Mouse (Mus musculus): ENCODE data around the gene Stat5a. TPM values are rescaled to one million over a fixed set of nuclear protein-coding genes. Genes with fewer than 3 reads are reported as not detected.

The Stat5a gene
- polyA plus RNA-seq (2015; fragmentation: Nextera tagmentation; extraction: Ambion mirVana), result 1.3 and 1.7 TPM in 2 replicates

GRCm38 (mm10) chr11:100858935-100859578 lies at the start of gene Stat5a:
TSS of gene Stat5a (plus strand) at chr11:100859351.
- H3K9ac ChIP-seq (replicated peaks), result peak within 1 kb of the TSS; percentile 53
- H3K27ac ChIP-seq, result no peak within 1 kb of the TSS
- H3K27me3 ChIP-seq, result peaks cover 76% of the 10 kb centered on the region
- H3K9me3 ChIP-seq, result no peaks in the 10 kb centered on the region
- no peaks in the 10 kb centered on the region for H3K36me3 ChIP-seq
- no peak for ATAC-seq
- 68% methylated on average over 9 of the region's 9 CpGs for WGBS
- peak within 1 kb of the TSS; percentile 44 for H3K4me3 ChIP-seq (replicated peaks)
- H3K4me2 ChIP-seq (replicated peaks), result peak within 1 kb of the TSS; percentile 62
- H3K4me1 ChIP-seq (replicated peaks), result peaks cover 11% of the 10 kb centered on the region; the same call in 1 of the 2 replicates

GRCm38 (mm10) chr11:100810516-100810915 lies 48.6 kb upstream of the Stat5a start:
- Histone ChIP-seq H3K9ac (replicated peaks) (no peak overlapping the region), H3K27ac (no peak overlapping the region), H3K9me3 (no peaks in the 10 kb centered on the region; the same call in 1 of the 2 replicates), H3K36me3 (no peaks in the 10 kb centered on the region), H3K4me2 (replicated peaks) (no peak overlapping the region), H3K4me3 (replicated peaks) (no peak overlapping the region), H3K27me3 (no peaks in the 10 kb centered on the region), H3K4me1 (replicated peaks) (no peaks in the 10 kb centered on the region)
- WGBS, result 93% methylated on average over 9 of the region's 9 CpGs
- no peak for ATAC-seq

GRCm38 (mm10) chr11:100811132-100811531 lies 48.0 kb upstream of the Stat5a start:
- no peaks in the 10 kb centered on the region for H3K27me3 ChIP-seq
- H3K4me3 ChIP-seq (replicated peaks), result no peak overlapping the region
- no peaks in the 10 kb centered on the region for H3K4me1 ChIP-seq (replicated peaks)
- H3K9me3 ChIP-seq, result no peaks in the 10 kb centered on the region; the same call in 1 of the 2 replicates
- ATAC-seq, result no peak
- no peaks in the 10 kb centered on the region for H3K36me3 ChIP-seq
- H3K4me2 ChIP-seq (replicated peaks), result no peak overlapping the region
- H3K27ac ChIP-seq, result no peak overlapping the region
- H3K9ac ChIP-seq (replicated peaks), result no peak overlapping the region
- 97% methylated on average over 2 of the region's 2 CpGs for WGBS

- no peaks in the 10 kb centered on the region; the same call in 1 of the 2 replicates for H3K4me1 ChIP-seq (replicated peaks)
- no peaks in the 10 kb centered on the region; the same call in 1 of the 2 replicates for H3K9me3 ChIP-seq
- no peaks in the 10 kb centered on the region for H3K27me3 ChIP-seq
- no peak overlapping the region for H3K9ac ChIP-seq (replicated peaks)
- H3K36me3 ChIP-seq, result no peaks in the 10 kb centered on the region
- H3K4me2 ChIP-seq (replicated peaks), result no peak overlapping the region
- no peak overlapping the region for H3K27ac ChIP-seq
- 79% methylated on average over 13 of the region's 13 CpGs for WGBS
- ATAC-seq, result no peak
- H3K4me3 ChIP-seq (replicated peaks), result no peak overlapping the region
These were observed 44.7 kb upstream of the Stat5a start for GRCm38 (mm10) chr11:100814498-100814897.

- Histone ChIP-seq H3K4me2 (replicated peaks) (no peak overlapping the region), H3K27me3 (no peaks in the 10 kb centered on the region)
- ATAC-seq, result no peak
These were observed 42.8 kb upstream of the Stat5a start for GRCm38 (mm10) chr11:100816342-100816741.

GRCm38 (mm10) chr11:100816801-100817200 lies 42.4 kb upstream of the Stat5a start:
- WGBS, result 78% methylated on average over 4 of the region's 4 CpGs
- Histone ChIP-seq H3K27me3 (no peaks in the 10 kb centered on the region), H3K36me3 (no peaks in the 10 kb centered on the region), H3K4me1 (replicated peaks) (no peaks in the 10 kb centered on the region; the same call in 1 of the 2 replicates), H3K9ac (replicated peaks) (no peak overlapping the region), H3K4me3 (replicated peaks) (no peak overlapping the region), H3K9me3 (no peaks in the 10 kb centered on the region), H3K27ac (no peak overlapping the region), H3K4me2 (replicated peaks) (no peak overlapping the region)
- no peak for ATAC-seq

More at GRCm38 (mm10) chr11:100816342-100816741, 42.8 kb upstream of the Stat5a start:
- H3K4me1 ChIP-seq (replicated peaks), result no peaks in the 10 kb centered on the region; the same call in 1 of the 2 replicates
- no peak overlapping the region for H3K27ac ChIP-seq
- 90% methylated on average over 3 of the region's 3 CpGs for WGBS
- no peak overlapping the region for H3K4me3 ChIP-seq (replicated peaks)
- H3K9ac ChIP-seq (replicated peaks), result no peak overlapping the region
- H3K36me3 ChIP-seq, result no peaks in the 10 kb centered on the region
- H3K9me3 ChIP-seq, result no peaks in the 10 kb centered on the region; the same call in 1 of the 2 replicates

- no peaks in the 10 kb centered on the region for H3K27me3 ChIP-seq
- no peaks in the 10 kb centered on the region for H3K36me3 ChIP-seq
- H3K27ac ChIP-seq, result no peak overlapping the region
- no peak for ATAC-seq
- H3K4me1 ChIP-seq (replicated peaks), result no peaks in the 10 kb centered on the region; the same call in 1 of the 2 replicates
- no peaks in the 10 kb centered on the region for H3K9me3 ChIP-seq
- no peak overlapping the region for H3K4me3 ChIP-seq (replicated peaks)
- H3K4me2 ChIP-seq (replicated peaks), result no peak overlapping the region
- WGBS, result 85% methylated on average over 9 of the region's 9 CpGs
- no peak overlapping the region for H3K9ac ChIP-seq (replicated peaks)
These were observed 41.8 kb upstream of the Stat5a start for GRCm38 (mm10) chr11:100817311-100817710.

GRCm38 (mm10) chr11:100818359-100819012 lies 40.7 kb upstream of the Stat5a start:
- no peak overlapping the region for H3K27ac ChIP-seq
- 92% methylated on average over 15 of the region's 15 CpGs for WGBS

GRCm38 (mm10) chr11:100819048-100819447 lies 40.1 kb upstream of the Stat5a start:
- no peak overlapping the region for H3K4me3 ChIP-seq (replicated peaks)
- WGBS, result 84% methylated on average over 8 of the region's 8 CpGs

More at GRCm38 (mm10) chr11:100818359-100819012, 40.7 kb upstream of the Stat5a start:
- Histone ChIP-seq H3K4me3 (replicated peaks) (no peak overlapping the region), H3K9ac (replicated peaks) (no peak overlapping the region), H3K27me3 (no peaks in the 10 kb centered on the region), H3K36me3 (no peaks in the 10 kb centered on the region), H3K9me3 (no peaks in the 10 kb centered on the region), H3K4me2 (replicated peaks) (no peak overlapping the region), H3K4me1 (replicated peaks) (no peaks in the 10 kb centered on the region; the same call in 1 of the 2 replicates)
- ATAC-seq, result no peak

GRCm38 (mm10) chr11:100819626-100820025 lies 39.5 kb upstream of the Stat5a start:
- H3K4me2 ChIP-seq (replicated peaks), result no peak overlapping the region
- H3K27ac ChIP-seq, result no peak overlapping the region
- H3K36me3 ChIP-seq, result no peaks in the 10 kb centered on the region
- 93% methylated on average over 16 of the region's 16 CpGs for WGBS
- no peak overlapping the region for H3K9ac ChIP-seq (replicated peaks)
- H3K27me3 ChIP-seq, result no peaks in the 10 kb centered on the region
- ATAC-seq, result no peak
- H3K4me3 ChIP-seq (replicated peaks), result no peak overlapping the region
- H3K9me3 ChIP-seq, result no peaks in the 10 kb centered on the region
- H3K4me1 ChIP-seq (replicated peaks), result no peaks in the 10 kb centered on the region; the same call in 1 of the 2 replicates

More at GRCm38 (mm10) chr11:100819048-100819447, 40.1 kb upstream of the Stat5a start:
- no peak for ATAC-seq
- H3K9me3 ChIP-seq, result no peaks in the 10 kb centered on the region
- no peak overlapping the region for H3K9ac ChIP-seq (replicated peaks)
- H3K27me3 ChIP-seq, result no peaks in the 10 kb centered on the region
- H3K4me2 ChIP-seq (replicated peaks), result no peak overlapping the region
- no peak overlapping the region for H3K27ac ChIP-seq
- H3K4me1 ChIP-seq (replicated peaks), result no peaks in the 10 kb centered on the region; the same call in 1 of the 2 replicates
- no peaks in the 10 kb centered on the region for H3K36me3 ChIP-seq

- no peaks in the 10 kb centered on the region for H3K9me3 ChIP-seq
- WGBS, result 89% methylated on average over 8 of the region's 8 CpGs
- ATAC-seq, result no peak
These were observed 39.1 kb upstream of the Stat5a start for GRCm38 (mm10) chr11:100820047-100820446.

GRCm38 (mm10) chr11:100821605-100822220 lies 37.4 kb upstream of the Stat5a start:
- Histone ChIP-seq H3K4me3 (replicated peaks) (no peak overlapping the region), H3K9me3 (no peaks in the 10 kb centered on the region), H3K36me3 (no peaks in the 10 kb centered on the region), H3K9ac (replicated peaks) (no peak overlapping the region), H3K4me1 (replicated peaks) (no peaks in the 10 kb centered on the region; the same call in 1 of the 2 replicates), H3K27ac (no peak overlapping the region), H3K27me3 (no peaks in the 10 kb centered on the region), H3K4me2 (replicated peaks) (no peak overlapping the region)
- ATAC-seq, result no peak
- 90% methylated on average over 13 of the region's 13 CpGs for WGBS

More at GRCm38 (mm10) chr11:100820047-100820446, 39.1 kb upstream of the Stat5a start:
- H3K27me3 ChIP-seq, result no peaks in the 10 kb centered on the region
- H3K36me3 ChIP-seq, result no peaks in the 10 kb centered on the region
- H3K27ac ChIP-seq, result no peak overlapping the region
- H3K4me3 ChIP-seq (replicated peaks), result no peak overlapping the region
- no peak overlapping the region for H3K9ac ChIP-seq (replicated peaks)
- H3K4me1 ChIP-seq (replicated peaks), result no peaks in the 10 kb centered on the region; the same call in 1 of the 2 replicates
- H3K4me2 ChIP-seq (replicated peaks), result no peak overlapping the region
